Mouse (Mus musculus) brain, embryonic 14.5 days (tissue): ENCODE results near the gene Tbx1. TPM values are rescaled to one million over a fixed set of nuclear protein-coding genes. Genes with fewer than 3 reads are reported as not detected.
A peak's percentile ranks its signal among the peaks of the same experiment; 100 is the strongest.

Source experiments
- DNase-seq: peaks from one replicate; pipeline ENCODE4 v3.0.0-alpha.2; 2011; ENCODE audit warnings: low read depth
- CTCF ChIP-seq: fragments of 200-500 bp; IDR thresholded peaks from 2 replicates; pipeline ENCODE4 v1.5.1; 2012; ENCODE audit warnings: inconsistent platforms, mild to moderate bottlenecking, moderate library complexity, borderline replicate concordance; ENCODE audit not compliant: insufficient read depth, insufficient read length; ENCODE audit errors: extremely low read depth
- POLR2A ChIP-seq: fragments of 200-500 bp; IDR thresholded peaks from 2 replicates; pipeline ENCODE4 v1.6.1; 2012; ENCODE audit warnings: mild to moderate bottlenecking, inconsistent platforms, borderline replicate concordance; ENCODE audit not compliant: poor library complexity, insufficient read depth, insufficient read length, severe bottlenecking; ENCODE audit errors: extremely low read depth
- polyA plus RNA-seq: library from polyadenylated mRNA; depleted of rRNA; stranded (reverse); fragments of >200 nt; gene quantifications from 2 replicates; pipeline ENCODE4 v1.2.3, GENCODE M21; 2012

The Tbx1 gene
- polyA plus RNA-seq, 1 experiment, result 1.9 TPM

DNA sequence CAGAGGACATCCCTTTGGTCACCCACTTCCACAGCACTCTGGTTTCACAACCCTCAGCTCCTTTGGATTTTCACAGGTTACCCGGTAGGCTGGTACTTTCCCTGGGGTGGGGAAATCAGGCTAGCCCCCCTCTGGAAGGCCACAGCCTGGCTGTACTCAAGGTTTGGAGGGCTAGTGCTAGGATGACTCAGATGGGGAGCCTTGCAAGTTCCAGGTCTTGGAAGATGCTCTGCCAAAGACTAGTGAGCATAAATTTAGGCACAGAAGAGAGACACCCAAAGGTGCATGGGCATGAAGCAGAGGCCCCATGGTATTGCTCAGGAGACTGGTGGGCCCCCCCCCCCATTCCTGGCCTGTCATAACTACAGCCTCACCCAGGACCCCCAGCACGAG, 38.5 kb upstream of the Tbx1 start:
- TF ChIP-seq POLR2A (no peak), CTCF (no peak)
- no peak for DNase-seq

DNA sequence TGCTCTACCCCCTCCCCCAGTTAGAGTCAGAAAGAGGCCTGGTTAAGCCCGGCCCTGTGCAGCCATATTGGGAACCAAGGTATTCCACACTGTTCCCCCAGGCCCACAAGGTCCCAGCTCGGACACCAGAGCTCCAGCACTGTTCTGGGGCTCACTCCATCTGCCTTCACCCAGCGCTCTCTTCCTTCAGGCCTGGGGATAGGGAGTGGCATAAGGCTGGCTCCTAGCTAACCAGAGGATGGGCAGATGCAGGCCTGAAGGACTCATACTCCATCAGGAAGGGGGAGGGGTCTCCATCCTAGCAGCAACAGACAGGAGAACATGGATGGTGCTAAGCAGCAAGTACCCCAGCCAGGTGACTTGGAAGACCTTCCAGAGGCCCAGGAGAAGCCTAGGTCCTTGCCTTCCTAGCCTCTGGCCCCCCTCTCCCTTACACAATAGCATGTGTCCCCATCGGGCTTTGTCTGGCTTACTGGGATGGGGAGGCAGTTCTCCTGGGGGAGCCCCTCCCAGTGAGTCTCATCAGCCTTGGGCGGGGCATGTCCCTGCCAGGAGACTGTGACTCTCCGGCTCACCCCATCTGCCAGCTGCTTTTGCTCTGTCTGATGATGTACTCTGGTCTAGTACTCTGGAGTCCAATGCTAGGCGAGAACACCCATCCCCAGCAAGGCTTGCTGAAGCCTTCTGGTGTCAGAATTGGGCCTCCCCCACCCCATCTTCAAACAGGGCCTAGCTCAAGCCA, 37.9 kb upstream of the Tbx1 start:
- TF ChIP-seq POLR2A (no peak), CTCF (no peak)
- peak; percentile 37 for DNase-seq

DNA sequence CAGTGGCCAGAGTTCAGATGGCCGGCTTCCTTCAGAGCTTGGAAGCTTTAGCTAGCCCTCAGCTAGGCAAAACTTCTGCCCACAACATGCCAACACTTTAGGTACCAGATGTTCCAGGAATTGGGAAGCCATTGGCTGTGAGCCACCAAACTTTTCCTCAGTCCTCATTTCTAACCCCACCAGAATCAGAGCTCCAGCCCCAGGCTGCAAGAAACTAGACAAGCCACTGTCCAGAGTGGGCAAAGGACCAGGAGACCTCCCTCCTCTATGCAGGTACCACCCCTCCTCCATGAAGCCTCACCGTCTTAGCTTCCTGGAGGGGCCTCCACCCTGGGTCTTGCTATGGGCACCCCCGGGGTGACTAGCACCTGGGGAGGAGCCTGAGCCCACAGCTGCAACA, 36.7 kb upstream of the Tbx1 start:
- DNase-seq, result no peak
- no peak for TF ChIP-seq CTCF
- TF ChIP-seq POLR2A, result no peak

DNA sequence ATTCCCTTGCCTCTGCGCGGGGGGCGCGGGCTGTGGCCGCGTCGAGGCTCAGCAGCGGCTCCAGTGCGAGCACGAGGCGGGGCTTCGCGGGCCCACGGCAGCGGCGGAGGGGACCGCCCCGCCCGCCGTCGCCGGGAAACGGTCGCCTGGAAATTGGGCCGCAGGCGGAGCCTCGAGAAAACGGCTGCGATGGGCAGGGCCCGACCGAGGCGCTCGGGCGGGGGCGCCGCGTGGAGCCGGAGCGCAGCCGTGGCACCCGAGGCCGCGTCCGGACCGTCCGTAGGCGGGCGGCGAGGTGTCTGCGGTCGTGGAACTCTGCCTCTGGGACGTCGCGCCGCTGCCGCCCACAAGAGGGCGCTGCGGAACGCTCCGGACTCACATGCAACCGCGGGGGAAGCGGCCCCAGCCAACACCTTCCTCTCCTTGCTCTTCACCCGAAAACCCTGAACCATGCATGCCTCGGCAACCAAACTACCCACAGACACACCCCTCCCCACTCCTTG, 36.0 kb upstream of the Tbx1 start, which contains the start of gene Gm49601:
TSS of gene Gm49601 (minus strand) at position 52 of the 503 bp plus-strand sequence.
- TF ChIP-seq CTCF (peak; percentile 88), POLR2A (no peak)
- peak; percentile 84 for DNase-seq

DNA sequence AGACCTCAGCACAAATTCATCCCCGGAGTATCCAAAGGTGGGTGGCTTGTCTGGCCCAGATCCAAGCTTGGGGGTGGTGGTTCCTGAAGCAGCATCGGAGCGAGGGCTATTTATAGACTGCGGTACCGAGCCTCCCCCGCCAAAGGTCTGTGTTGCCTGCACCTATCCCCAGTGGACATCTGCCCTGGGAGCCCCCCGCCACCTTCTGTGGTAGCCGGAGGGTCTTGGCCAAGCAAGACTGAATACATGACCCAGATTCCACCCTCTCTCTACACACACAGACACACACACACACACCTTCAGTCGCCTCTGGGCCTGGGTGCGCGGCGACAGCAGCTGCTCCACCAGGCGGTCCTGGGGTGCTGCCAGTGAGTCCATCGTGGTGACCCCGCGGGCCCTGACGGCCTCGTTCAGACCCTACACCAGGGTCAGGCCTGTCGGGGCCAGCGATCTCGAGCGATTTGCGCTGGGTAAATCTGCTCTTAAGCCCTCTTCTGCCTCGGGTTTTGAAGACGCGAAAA, 35.4 kb upstream of the Tbx1 start:
- peak; percentile 21 for DNase-seq
- TF ChIP-seq POLR2A (no peak), CTCF (no peak)

DNA sequence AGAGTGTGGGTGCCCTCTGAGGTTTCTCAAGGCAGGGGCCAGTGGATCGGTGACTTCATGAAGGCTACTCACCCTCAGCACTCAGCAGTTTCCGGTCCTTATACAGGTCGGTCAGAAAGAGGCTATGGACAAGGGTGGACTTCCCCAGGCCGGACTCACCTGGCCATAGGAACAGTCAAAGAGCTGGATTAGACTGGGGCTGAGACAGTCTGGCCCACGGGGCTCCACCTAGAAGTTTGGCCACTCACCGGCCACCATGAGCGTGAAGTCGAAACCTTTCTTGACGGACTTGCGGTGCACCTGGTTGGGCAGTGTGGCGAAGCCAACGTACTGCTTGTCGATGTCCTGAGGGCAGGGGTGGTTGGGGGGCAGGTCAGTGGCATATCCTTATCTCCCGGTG, 34.6 kb upstream of the Tbx1 start:
- DNase-seq, result no peak
- TF ChIP-seq CTCF (no peak), POLR2A (no peak)

DNA sequence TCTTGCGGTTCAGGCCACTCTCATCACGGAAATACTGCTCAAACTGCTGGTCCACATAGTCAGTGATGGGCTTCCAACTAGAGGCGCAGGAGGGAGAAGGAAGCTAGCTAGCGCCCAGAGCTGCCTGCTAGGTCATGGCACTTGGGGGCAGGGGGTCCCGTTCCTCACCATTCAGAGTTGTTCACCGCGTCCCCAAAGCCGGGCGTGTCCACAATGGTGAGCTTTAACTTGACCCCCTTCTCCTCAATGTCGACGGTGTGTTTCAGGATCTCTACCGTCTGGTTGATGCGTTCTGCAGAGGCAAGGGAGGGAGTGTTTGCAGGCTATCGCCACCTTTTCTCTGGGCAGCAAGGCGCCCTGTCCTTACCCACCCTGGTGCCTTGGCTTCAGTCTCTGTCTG, 34.2 kb upstream of the Tbx1 start:
- DNase-seq, result no peak
- TF ChIP-seq CTCF, result no peak
- TF ChIP-seq POLR2A, result no peak

DNA sequence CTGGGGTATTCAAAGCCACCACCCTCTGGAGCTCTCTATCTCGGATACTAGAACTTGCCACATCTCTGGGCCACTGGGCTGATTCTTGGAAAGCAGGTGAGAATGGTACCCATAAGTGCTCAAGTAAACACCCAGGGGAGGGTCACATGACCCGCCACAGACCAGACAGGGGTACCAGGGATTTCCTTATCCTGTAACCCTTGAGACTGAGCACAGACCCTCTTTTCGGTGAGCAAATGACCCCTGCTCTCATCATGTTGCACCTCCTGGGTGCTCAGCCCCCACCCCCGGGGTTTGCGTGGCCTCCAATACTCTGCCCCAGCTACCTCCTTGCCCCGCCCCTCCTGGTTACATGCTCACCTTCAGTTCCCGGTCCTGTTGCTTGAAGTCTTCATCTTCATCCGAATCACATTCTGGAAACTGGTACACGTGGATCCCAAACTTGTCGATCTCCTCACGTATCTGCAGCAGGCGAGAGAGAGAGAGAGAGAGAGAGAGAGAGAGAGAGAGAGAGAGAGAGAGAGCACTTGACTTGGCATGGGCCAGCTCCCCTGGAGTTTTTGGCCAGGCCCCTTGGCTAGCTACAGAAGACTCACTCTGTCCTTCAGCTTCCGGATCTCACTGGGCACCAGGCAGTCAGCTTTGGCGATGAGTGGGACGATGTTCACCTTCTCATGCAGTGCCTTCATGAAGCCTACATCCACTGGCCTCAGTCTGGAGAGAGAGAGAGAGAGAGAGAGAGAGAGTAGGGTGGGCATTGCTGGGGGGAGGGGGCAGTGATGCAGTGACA, 33.5 kb upstream of the Tbx1 start:
- DNase-seq, result no peak
- TF ChIP-seq CTCF (no peak), POLR2A (no peak)

DNA sequence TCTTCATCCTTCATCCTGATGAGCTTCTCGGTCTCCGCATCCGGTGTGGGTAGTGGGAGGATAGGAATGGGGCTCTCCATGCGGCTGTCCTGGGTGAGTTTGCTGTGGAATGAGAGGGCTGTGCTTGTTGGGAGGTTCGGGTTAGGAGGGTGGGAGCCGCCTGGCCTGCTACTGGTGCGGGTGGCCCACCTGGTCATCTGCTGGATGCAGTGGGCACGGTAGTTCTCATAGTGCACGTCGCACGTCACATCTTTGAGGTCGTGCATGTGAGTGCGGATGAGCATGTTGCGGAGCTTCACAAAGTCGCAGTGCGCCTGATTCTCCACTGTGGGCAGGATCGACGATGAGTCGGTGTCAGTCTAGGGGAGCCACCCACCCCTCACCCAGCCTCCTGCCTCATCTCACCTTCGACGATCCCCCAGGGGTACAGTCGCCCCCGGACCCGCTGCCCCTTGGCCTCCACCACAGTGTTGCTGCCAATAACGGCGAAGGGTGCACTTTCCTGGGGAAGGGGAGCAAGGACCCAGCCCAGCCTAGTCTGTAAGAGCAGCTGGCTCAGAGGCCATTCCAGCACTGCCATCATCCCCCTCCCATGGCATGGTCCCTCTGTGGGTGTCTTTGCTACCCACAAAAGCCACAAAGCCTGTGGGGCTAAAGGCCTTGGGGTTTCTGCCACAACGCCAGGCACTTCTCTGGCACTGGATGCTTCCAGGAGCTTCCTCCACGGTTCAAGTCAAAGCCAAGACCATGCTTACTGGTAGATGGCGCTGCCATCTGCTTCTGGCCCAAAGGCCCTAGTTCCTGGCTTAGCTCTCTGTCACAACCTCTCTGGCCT, 32.7 kb upstream of the Tbx1 start:
- no peak for DNase-seq

DNA sequence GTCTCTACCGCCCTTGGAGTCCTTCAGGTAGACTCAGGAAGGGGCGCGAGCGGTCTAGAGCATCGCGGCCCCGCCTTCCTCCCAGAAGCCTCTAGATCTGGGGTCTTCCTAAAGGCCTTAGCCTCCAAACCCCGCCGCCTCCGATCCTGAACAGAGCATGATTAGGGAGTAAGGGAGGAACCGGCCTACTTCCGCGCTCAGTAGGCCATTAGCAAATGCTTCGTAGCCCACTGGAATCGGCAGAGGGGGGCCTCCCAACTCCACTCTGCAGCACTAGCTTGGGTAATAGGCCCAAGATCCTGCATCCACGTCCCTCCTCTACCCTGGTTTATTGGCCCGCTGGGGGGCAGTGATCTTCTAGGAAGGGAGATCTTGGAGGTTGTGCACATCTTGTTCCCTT, 31.5 kb upstream of the Tbx1 start, which contains the start of gene Gp1bb:
TSS of gene Gp1bb (minus strand) at position 385 of the 400 bp plus-strand sequence.
- no peak for TF ChIP-seq CTCF
- no peak for TF ChIP-seq POLR2A
- no peak for DNase-seq

More for the DNA sequence above, 32.7 kb upstream of the Tbx1 start:
- no peak for TF ChIP-seq POLR2A
- TF ChIP-seq CTCF, result no peak

DNA sequence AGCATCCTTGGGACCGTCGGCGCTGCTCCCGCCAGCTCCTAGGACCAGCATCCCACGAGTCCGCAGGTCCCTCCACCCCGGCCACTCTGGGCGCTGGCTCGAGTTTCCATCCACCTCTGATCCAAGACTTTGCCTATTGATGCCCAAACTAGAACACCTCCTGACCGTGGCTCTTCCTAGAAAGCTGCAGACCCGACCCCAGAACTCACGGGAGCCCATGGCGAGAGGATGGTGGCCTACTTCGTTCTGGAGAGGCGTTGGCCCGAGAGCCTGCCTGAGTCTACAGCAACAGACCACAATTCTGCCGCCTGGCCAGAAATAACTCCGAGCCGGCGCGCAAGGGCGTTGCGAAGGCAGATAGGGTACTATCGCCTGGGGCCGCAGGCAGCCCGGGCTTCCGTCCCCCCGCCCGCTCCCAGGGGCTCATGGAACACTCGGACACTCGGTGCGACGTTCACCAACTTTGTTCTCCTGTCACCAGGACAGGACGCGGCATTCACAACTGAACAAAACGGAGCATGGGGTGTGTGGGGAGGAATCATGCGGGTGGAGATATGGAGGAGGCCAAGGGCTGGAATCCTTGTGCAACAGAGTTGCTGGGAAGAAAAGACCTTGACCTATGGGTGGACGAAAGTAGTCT, 31.0 kb upstream of the Tbx1 start:
- TF ChIP-seq POLR2A (no peak), CTCF (no peak)
- peak; percentile 28 for DNase-seq
